Mouse (Mus musculus): ENCODE measurements around the gene Cct4. TPM values are rescaled to one million over a fixed set of nuclear protein-coding genes. Genes with fewer than 3 reads are reported as not detected.

Gene Cct4
- polyA plus RNA-seq, 1 experiment: 121 TPM

DNA sequence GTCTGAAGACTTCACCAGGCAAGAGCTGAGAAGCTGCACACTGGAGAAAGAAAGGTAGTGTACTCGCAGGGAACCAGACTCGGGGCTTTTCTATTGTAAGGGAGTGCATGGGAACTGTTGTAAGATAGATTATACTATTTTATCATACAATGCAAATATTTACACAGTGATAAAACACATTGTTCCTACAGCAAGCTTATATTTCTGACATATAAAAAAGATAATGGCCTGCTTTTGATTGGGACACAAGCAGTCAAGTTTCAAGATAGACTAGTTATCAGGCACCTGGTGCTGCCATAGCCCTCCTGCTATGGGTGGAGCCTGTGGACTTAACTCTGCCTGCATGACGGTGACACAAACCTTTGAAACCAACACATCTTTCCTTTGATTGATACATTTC lies 38.6 kb downstream of the Cct4 start:
- 21% methylated on average over 3 of the region's 3 CpGs for WGBS
- no peaks in the 10 kb centered on the region for H3K36me3 ChIP-seq (ENCODE audit: control insufficient read depth, insufficient read depth, low read length)
- no peaks in the 10 kb centered on the region; the same call in 1 of the 2 replicates for H3K27me3 ChIP-seq (ENCODE audit: control insufficient read depth, insufficient read depth, low read length)
- no peak overlapping the region for H3K4me3 ChIP-seq (ENCODE audit: low read depth, low read length)
- H3K4me1 ChIP-seq (ENCODE audit: control insufficient read depth, insufficient read depth, insufficient read length, low read length): peaks cover 2% of the 10 kb centered on the region; the same call in 1 of the 2 replicates
- no peak overlapping the region for H3K27ac ChIP-seq (ENCODE audit: insufficient read depth, low read depth, low read length)
- TF ChIP-seq CTCF (IDR thresholded peaks at IDR 0.05; ENCODE audit: extremely low read depth, insufficient read length, insufficient replicate concordance, low read depth, low read length): no peak
- TF ChIP-seq POLR2A (IDR thresholded peaks at IDR 0.05; ENCODE audit: low read depth, low read length): no peak

DNA sequence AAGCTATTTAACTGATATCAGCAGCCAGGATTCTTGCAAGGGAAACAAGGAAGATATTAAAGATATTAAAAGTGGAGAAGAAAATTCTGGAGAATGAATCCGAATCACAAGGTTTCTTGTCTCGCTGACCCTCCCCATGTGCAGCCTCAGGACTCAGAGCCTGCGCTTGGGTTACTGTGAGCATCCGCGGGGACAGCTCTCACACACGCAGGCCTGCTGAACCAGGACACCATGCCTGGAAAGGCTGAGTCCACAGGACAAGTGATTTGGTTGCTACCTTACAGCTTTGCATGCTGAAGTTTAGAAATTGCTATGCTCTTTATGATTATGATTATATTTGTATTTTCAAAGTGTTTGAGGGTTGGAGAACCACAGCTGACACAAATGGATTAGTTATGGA lies 39.1 kb downstream of the Cct4 start:
- Histone ChIP-seq H3K27me3 (ENCODE audit: control insufficient read depth, insufficient read depth, low read length) (no peaks in the 10 kb centered on the region; the same call in 1 of the 2 replicates), H3K4me1 (ENCODE audit: control insufficient read depth, insufficient read depth, insufficient read length, low read length) (peaks cover 2% of the 10 kb centered on the region; the same call in 1 of the 2 replicates), H3K36me3 (ENCODE audit: control insufficient read depth, insufficient read depth, low read length) (no peaks in the 10 kb centered on the region), H3K4me3 (ENCODE audit: low read depth, low read length) (no peak overlapping the region), H3K27ac (ENCODE audit: insufficient read depth, low read depth, low read length) (no peak overlapping the region)
- TF ChIP-seq POLR2A (IDR thresholded peaks at IDR 0.05; ENCODE audit: low read depth, low read length) (no peak), CTCF (IDR thresholded peaks at IDR 0.05; ENCODE audit: extremely low read depth, insufficient read length, insufficient replicate concordance, low read depth, low read length) (no peak)
- 44% methylated on average over 6 of the region's 6 CpGs for WGBS

DNA sequence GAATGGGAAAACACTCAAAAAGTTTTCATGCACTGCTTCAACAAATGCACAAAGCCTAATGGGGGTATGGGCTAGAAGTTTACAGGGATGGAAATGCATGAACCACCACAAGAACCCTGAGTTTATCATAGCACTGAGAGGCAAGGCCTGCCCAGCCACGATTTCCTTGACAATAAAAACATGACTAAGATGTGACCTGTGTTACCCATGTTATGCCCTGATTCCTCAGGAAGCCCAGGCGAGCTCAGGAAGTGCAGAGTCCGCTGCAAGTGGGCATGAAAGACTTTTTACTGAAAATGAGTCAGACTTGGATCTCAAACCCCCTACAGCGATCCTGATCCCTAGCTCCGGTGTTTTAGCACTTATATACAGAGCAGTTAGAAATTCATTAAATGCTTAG lies 56.9 kb downstream of the Cct4 start:
- Histone ChIP-seq H3K36me3 (ENCODE audit: control insufficient read depth, insufficient read depth, low read length) (no peaks in the 10 kb centered on the region), H3K27me3 (ENCODE audit: control insufficient read depth, insufficient read depth, low read length) (no peaks in the 10 kb centered on the region), H3K4me1 (ENCODE audit: control insufficient read depth, insufficient read depth, insufficient read length, low read length) (peaks cover 5% of the 10 kb centered on the region; the same call in 1 of the 2 replicates), H3K4me3 (ENCODE audit: low read depth, low read length) (no peak overlapping the region), H3K27ac (ENCODE audit: insufficient read depth, low read depth, low read length) (no peak overlapping the region)
- TF ChIP-seq POLR2A (IDR thresholded peaks at IDR 0.05; ENCODE audit: low read depth, low read length): no peak
- TF ChIP-seq CTCF (IDR thresholded peaks at IDR 0.05; ENCODE audit: extremely low read depth, insufficient read length, insufficient replicate concordance, low read depth, low read length): no peak
- 17% methylated on average over 5 of the region's 5 CpGs for WGBS

DNA sequence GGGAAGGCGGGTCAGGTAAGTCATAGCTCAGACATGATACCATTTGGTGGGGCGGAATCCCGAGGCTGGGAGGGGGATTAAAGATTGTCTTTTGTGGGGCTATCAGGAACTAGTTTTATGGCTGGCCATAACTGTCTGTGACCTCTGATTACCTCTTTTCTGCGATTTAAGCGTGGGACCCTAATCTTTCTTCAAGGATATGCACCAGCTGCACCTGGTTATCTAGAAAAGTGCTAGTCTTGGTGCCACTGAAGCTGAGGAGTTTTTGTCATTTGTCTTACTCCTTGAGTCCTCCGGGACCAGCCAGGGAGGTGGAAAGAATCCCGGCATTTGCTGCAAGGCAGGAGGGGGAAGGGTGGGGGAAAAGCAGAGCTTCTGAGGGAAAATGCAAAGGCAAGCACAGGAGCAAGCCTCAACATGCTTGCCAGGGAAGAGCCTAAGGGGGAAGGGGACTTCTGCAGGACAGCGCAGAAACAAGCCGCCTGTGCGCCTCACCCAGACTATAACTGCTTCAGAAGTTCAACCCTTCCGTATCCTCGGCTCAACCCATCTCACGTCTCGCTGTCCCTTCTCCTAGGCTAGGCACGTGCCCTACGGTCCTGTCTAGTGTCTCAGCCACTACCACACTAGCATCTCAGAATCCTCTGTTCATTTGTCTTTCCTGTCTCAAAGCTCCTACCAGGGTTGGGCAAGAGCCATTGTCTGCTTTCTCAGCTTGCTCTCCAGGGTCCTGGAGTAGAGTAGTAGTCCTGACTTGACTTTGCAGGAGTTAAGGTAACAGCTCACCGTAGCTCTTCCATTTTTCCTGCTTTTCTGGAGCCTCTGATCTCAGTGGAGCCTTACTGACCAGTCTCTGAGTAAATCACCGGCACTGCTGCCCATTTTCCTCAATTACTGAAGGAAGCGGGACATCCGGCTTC lies 57.6 kb downstream of the Cct4 start:
- no peak overlapping the region for H3K27ac ChIP-seq (ENCODE audit: insufficient read depth, low read depth, low read length)
- no peaks in the 10 kb centered on the region for H3K36me3 ChIP-seq (ENCODE audit: control insufficient read depth, insufficient read depth, low read length)
- peaks cover 5% of the 10 kb centered on the region; the same call in 1 of the 2 replicates for H3K4me1 ChIP-seq (ENCODE audit: control insufficient read depth, insufficient read depth, insufficient read length, low read length)
- no peak for TF ChIP-seq CTCF (IDR thresholded peaks at IDR 0.05; ENCODE audit: extremely low read depth, insufficient read length, insufficient replicate concordance, low read depth, low read length)
- TF ChIP-seq POLR2A (IDR thresholded peaks at IDR 0.05; ENCODE audit: low read depth, low read length): no peak
- WGBS: 26% methylated on average over 20 of the region's 20 CpGs
- no peaks in the 10 kb centered on the region for H3K27me3 ChIP-seq (ENCODE audit: control insufficient read depth, insufficient read depth, low read length)
- H3K4me3 ChIP-seq (ENCODE audit: low read depth, low read length): peak overlapping the region; percentile 14; the same call in 1 of the 2 replicates

DNA sequence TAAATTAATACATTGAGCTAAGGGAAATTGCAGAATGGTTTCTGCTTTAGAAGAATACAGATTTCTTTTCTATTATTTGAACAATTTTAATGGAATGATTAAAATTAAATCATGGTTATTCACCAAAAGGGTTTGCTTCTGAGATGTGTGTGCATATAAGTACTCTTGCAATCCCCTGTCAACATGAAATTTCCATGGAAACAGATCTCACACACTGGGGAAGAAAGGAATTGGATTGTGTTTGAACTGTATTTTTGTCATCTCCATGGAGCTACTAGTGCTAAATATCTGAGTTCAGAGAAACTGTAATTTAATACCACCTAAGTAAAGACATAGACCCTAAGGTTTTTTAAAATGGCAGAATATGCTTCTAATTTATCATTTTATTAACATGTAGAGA lies 59.3 kb downstream of the Cct4 start:
- Histone ChIP-seq H3K4me3 (ENCODE audit: low read depth, low read length) (no peak overlapping the region), H3K36me3 (ENCODE audit: control insufficient read depth, insufficient read depth, low read length) (no peaks in the 10 kb centered on the region)
- TF ChIP-seq CTCF (IDR thresholded peaks at IDR 0.05; ENCODE audit: extremely low read depth, insufficient read length, insufficient replicate concordance, low read depth, low read length) (no peak), POLR2A (IDR thresholded peaks at IDR 0.05; ENCODE audit: low read depth, low read length) (no peak)

DNA sequence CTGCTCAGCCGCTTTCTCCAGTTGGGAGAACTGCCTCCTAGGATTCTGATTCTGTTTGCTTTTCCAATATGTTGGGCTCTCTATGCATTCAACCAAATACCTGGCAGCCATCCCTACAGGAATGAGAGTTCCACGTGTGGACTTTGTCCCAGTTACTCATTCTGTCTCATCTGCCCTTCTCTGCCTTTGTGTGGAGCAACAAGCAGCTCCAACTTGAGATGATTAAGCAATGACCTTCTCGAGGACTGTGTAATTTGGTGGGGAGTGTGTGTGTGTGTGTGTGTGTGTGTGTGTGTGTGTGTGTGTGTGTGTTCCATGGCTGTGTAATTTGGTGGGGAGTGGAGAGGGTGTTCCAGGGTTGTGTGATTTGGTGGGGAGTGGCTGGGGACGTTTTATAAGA lies 62.0 kb downstream of the Cct4 start:
- no peak overlapping the region for H3K4me3 ChIP-seq (ENCODE audit: low read depth, low read length)
- peaks cover 5% of the 10 kb centered on the region; the same call in 1 of the 2 replicates for H3K4me1 ChIP-seq (ENCODE audit: control insufficient read depth, insufficient read depth, insufficient read length, low read length)
- no peak overlapping the region for H3K27ac ChIP-seq (ENCODE audit: insufficient read depth, low read depth, low read length)
- H3K36me3 ChIP-seq (ENCODE audit: control insufficient read depth, insufficient read depth, low read length): no peaks in the 10 kb centered on the region
- 19% methylated on average over 4 of the region's 4 CpGs for WGBS
- TF ChIP-seq POLR2A (IDR thresholded peaks at IDR 0.05; ENCODE audit: low read depth, low read length): no peak
- H3K27me3 ChIP-seq (ENCODE audit: control insufficient read depth, insufficient read depth, low read length): no peaks in the 10 kb centered on the region

More for the DNA sequence above, 59.3 kb downstream of the Cct4 start:
- Histone ChIP-seq H3K27me3 (ENCODE audit: control insufficient read depth, insufficient read depth, low read length) (no peaks in the 10 kb centered on the region), H3K27ac (ENCODE audit: insufficient read depth, low read depth, low read length) (no peak overlapping the region), H3K4me1 (ENCODE audit: control insufficient read depth, insufficient read depth, insufficient read length, low read length) (peaks cover 5% of the 10 kb centered on the region; the same call in 1 of the 2 replicates)

Other genes starting within 250 kb of the Cct4 start
- gene B3gnt2, start 129.6 kb upstream of the Cct4 start, polyA plus RNA-seq (2012; rRNA removed): 7.2 and 9.7 TPM in 2 replicates
- gene Zrsr1, start 18.5 kb upstream of the Cct4 start, polyA plus RNA-seq (2012; rRNA removed): 2.5 and 3.9 TPM in 2 replicates
- not detected in 2 replicates for gene Gm28048, start 8.4 kb upstream of the Cct4 start, polyA plus RNA-seq (2012; rRNA removed)
- gene Commd1, start 8.1 kb upstream of the Cct4 start, polyA plus RNA-seq (2012; rRNA removed): 4.9 and 5.2 TPM in 2 replicates
- 0.06 TPM in 1 of 2 replicates, not detected in the other for gene Fam161a, start 17.0 kb downstream of the Cct4 start, polyA plus RNA-seq (2012; rRNA removed)